In genomic region chr12:87407869-87408605, GRCm38 (mm10) we compare ENCODE assay signal across 8 mouse cellular contexts. TPM values are rescaled to one million over a fixed set of nuclear protein-coding genes. Genes with fewer than 3 reads are reported as not detected.
A peak's percentile ranks its signal among the peaks of the same experiment; 100 is the strongest.
DNase-seq lines count a peak whose midpoint lies in the region; ATAC-seq and TF ChIP-seq lines count a peak whose summit lies in the region.

No protein-coding gene starts in this region.

- ATAC-seq in heart, embryonic 15.5 days (replicated peaks; ENCODE audit: insufficient number of reproducible peaks, insufficient read depth, low FRiP score, low read depth), result peak; percentile 36; the same call in 1 of the 2 replicates
- no peak for ATAC-seq in limb, embryonic 11.5 days (ENCODE audit: insufficient number of reproducible peaks, low FRiP score, low TSS enrichment, low read depth)
- peak; percentile 57 for ATAC-seq in monocyte, adult 5-6 weeks (replicated peaks; ENCODE audit: insufficient number of reproducible peaks, low FRiP score, low TSS enrichment, poor library complexity, severe bottlenecking)
- no peak for ATAC-seq in midbrain, embryonic 13.5 days

- H3K27ac ChIP-seq in bone marrow macrophage, adult 2 months (ENCODE audit: insufficient read depth, low read depth, low read length), result peak overlapping the region; percentile 93
- H3K27ac ChIP-seq in heart, embryonic 15.5 days, result peak overlapping the region; percentile 55
- 0 out of 2 replicates have a peak overlapping the region, but pooled peaks have one; percentile 14 for H3K27ac ChIP-seq in limb, embryonic 11.5 days (replicated peaks; ENCODE audit: low read depth, low read length)
- H3K27ac ChIP-seq in midbrain, embryonic 13.5 days, result no peak overlapping the region

- peak overlapping the region; percentile 53 for H3K4me3 ChIP-seq in bone marrow macrophage, adult 2 months (ENCODE audit: insufficient read depth, low read length)
- peak overlapping the region; percentile 18 for H3K4me3 ChIP-seq in heart, embryonic 15.5 days
- H3K4me3 ChIP-seq in limb, embryonic 11.5 days (ENCODE audit: low read depth, low read length), result no peak overlapping the region
- H3K4me3 ChIP-seq in midbrain, embryonic 13.5 days (replicated peaks), result no peak overlapping the region

- no peaks in the 10 kb centered on the region for H3K27me3 ChIP-seq in heart, embryonic 15.5 days
- H3K27me3 ChIP-seq in limb, embryonic 11.5 days (ENCODE audit: control insufficient read depth, insufficient read depth, low read length), result no peaks in the 10 kb centered on the region
- H3K27me3 ChIP-seq in midbrain, embryonic 13.5 days, result no peaks in the 10 kb centered on the region

- TF ChIP-seq CTCF in bone marrow macrophage, adult 2 months (IDR thresholded peaks at IDR 0.05; ENCODE audit: low read depth, low read length), result no peak

- 19% methylated on average over 21 of the region's 21 CpGs for WGBS in heart, embryonic 15.5 days
- 50% methylated on average over 21 of the region's 21 CpGs for WGBS in limb, embryonic 11.5 days
- WGBS in midbrain, embryonic 13.5 days, result 43% methylated on average over 21 of the region's 21 CpGs

- peak overlapping the region; percentile 52 for H3K4me2 ChIP-seq in heart, embryonic 15.5 days
- no peak overlapping the region for H3K4me2 ChIP-seq in limb, embryonic 11.5 days (ENCODE audit: low read depth, severe bottlenecking)
- no peak overlapping the region for H3K4me2 ChIP-seq in midbrain, embryonic 13.5 days (replicated peaks)

- TF ChIP-seq POLR2A in bone marrow macrophage, adult 2 months (IDR thresholded peaks at IDR 0.05; ENCODE audit: borderline replicate concordance, low read depth, low read length), result no peak

- no peaks in the 10 kb centered on the region for H3K9me3 ChIP-seq in heart, embryonic 15.5 days (replicated peaks)
- no peaks in the 10 kb centered on the region for H3K9me3 ChIP-seq in limb, embryonic 11.5 days (ENCODE audit: control insufficient read depth, low read length)
- no peaks in the 10 kb centered on the region for H3K9me3 ChIP-seq in midbrain, embryonic 13.5 days

- H3K9ac ChIP-seq in heart, embryonic 15.5 days, result no peak overlapping the region
- no peak overlapping the region for H3K9ac ChIP-seq in limb, embryonic 11.5 days (ENCODE audit: low read length)
- no peak overlapping the region for H3K9ac ChIP-seq in midbrain, embryonic 13.5 days (replicated peaks)

- DNase-seq in embryo, embryonic 10 days (ENCODE audit: low spot score), result peak; percentile 69
- no peak for DNase-seq in embryo, embryonic 9.5 days (ENCODE audit: extremely low spot score)
- peak; percentile 26 for DNase-seq in limb, embryonic 11.5 days (ENCODE audit: low spot score)
- no peak for DNase-seq in urinary bladder, postnatal 25 days (ENCODE audit: low spot score)

- no peaks in the 10 kb centered on the region for H3K36me3 ChIP-seq in heart, embryonic 15.5 days
- no peaks in the 10 kb centered on the region for H3K36me3 ChIP-seq in limb, embryonic 11.5 days (ENCODE audit: control insufficient read depth, insufficient read depth, low read length)
- H3K36me3 ChIP-seq in midbrain, embryonic 13.5 days, result no peaks in the 10 kb centered on the region

- H3K4me1 ChIP-seq in bone marrow macrophage, adult 2 months (ENCODE audit: control insufficient read depth, insufficient read depth, low read length), result peaks cover 30% of the 10 kb centered on the region
- peaks cover 23% of the 10 kb centered on the region for H3K4me1 ChIP-seq in heart, embryonic 15.5 days (replicated peaks)
- no peaks in the 10 kb centered on the region for H3K4me1 ChIP-seq in limb, embryonic 11.5 days (ENCODE audit: control insufficient read depth, insufficient read depth, low read length)
- no peaks in the 10 kb centered on the region for H3K4me1 ChIP-seq in midbrain, embryonic 13.5 days (replicated peaks)

RNA-seq across cellular contexts. Expression of gene Sptlc2, which starts 19.9 kb away (rescaled TPM):
- 134 and 139 TPM in 2 replicates for polyA plus RNA-seq in bone marrow macrophage, adult 2 months (2012; ENCODE audit: insufficient read depth, insufficient read length, missing spikeins)
- 62.8 and 66.7 TPM in 2 replicates for polyA plus RNA-seq in heart, embryonic 15.5 days (2015; fragmentation: Nextera tagmentation; extraction: Ambion mirVana)
- polyA plus RNA-seq in limb, embryonic 11.5 days (2014; fragmentation: Nextera tagmentation; extraction: Ambion mirVana), result 53.9 and 63.4 TPM in 2 replicates
- 143 to 275 TPM (median 270 TPM) in 3 replicates for total RNA-seq in monocyte, adult 5-6 weeks (2017)
- 55.5 and 59.9 TPM in 2 replicates for polyA plus RNA-seq in midbrain, embryonic 13.5 days (2015; fragmentation: Nextera tagmentation; extraction: Ambion mirVana)

RNA-seq across cellular contexts. Expression of gene Slirp, which starts 35.7 kb away (rescaled TPM):
- polyA plus RNA-seq in bone marrow macrophage, adult 2 months (2012; ENCODE audit: insufficient read depth, insufficient read length, missing spikeins), result 150 and 162 TPM in 2 replicates
- 221 and 261 TPM in 2 replicates for polyA plus RNA-seq in heart, embryonic 15.5 days (2015; fragmentation: Nextera tagmentation; extraction: Ambion mirVana)
- polyA plus RNA-seq in limb, embryonic 11.5 days (2014; fragmentation: Nextera tagmentation; extraction: Ambion mirVana), result 318 and 345 TPM in 2 replicates
- total RNA-seq in monocyte, adult 5-6 weeks (2017), result 58.5 to 81.5 TPM (median 77.2 TPM) in 3 replicates
- 305 and 312 TPM in 2 replicates for polyA plus RNA-seq in midbrain, embryonic 13.5 days (2015; fragmentation: Nextera tagmentation; extraction: Ambion mirVana)

RNA-seq across cellular contexts. Expression of gene Alkbh1, which starts 35.8 kb away (rescaled TPM):
- polyA plus RNA-seq in bone marrow macrophage, adult 2 months (2012; ENCODE audit: insufficient read depth, insufficient read length, missing spikeins), result 11.2 and 14.3 TPM in 2 replicates
- polyA plus RNA-seq in heart, embryonic 15.5 days (2015; fragmentation: Nextera tagmentation; extraction: Ambion mirVana), result 33.4 and 35.6 TPM in 2 replicates
- 64.3 and 70.1 TPM in 2 replicates for polyA plus RNA-seq in limb, embryonic 11.5 days (2014; fragmentation: Nextera tagmentation; extraction: Ambion mirVana)
- total RNA-seq in monocyte, adult 5-6 weeks (2017), result 29.1 to 63.3 TPM (median 38.0 TPM) in 3 replicates
- polyA plus RNA-seq in midbrain, embryonic 13.5 days (2015; fragmentation: Nextera tagmentation; extraction: Ambion mirVana), result 45.3 and 50.1 TPM in 2 replicates

Comparison
In these comparisons a context has a peak if more than half of its experiments do, and no peak if none do; other contexts are left out.
1. DNase-seq: peak in embryo, embryonic 10 days (single experiment) and limb, embryonic 11.5 days (single experiment); none in embryo, embryonic 9.5 days (single experiment) and urinary bladder, postnatal 25 days (single experiment).
2. H3K4me3 ChIP-seq: peak in bone marrow macrophage, adult 2 months (single experiment) and heart, embryonic 15.5 days (single experiment); none in limb, embryonic 11.5 days (single experiment) and midbrain, embryonic 13.5 days (single experiment).
3. ATAC-seq: peak in heart, embryonic 15.5 days (single experiment) and monocyte, adult 5-6 weeks (single experiment); none in limb, embryonic 11.5 days (single experiment) and midbrain, embryonic 13.5 days (single experiment).